Mouse (Mus musculus): Measurements from ENCODE around the gene Kif13a.
A peak's percentile ranks its signal among the peaks of the same experiment; 100 is the strongest.

Kif13a gene

GRCm38 (mm10) chr13:46883976-46884375 lies 45.7 kb downstream of the Kif13a start:
- no peak for DNase-seq (ENCODE audit: low spot score)

- peak; percentile 63 for DNase-seq (ENCODE audit: low spot score)
Observed at GRCm38 (mm10) chr13:46883381-46883780, 46.3 kb downstream of the Kif13a start.

GRCm38 (mm10) chr13:46880736-46881135 lies 48.9 kb downstream of the Kif13a start:
- no peak for DNase-seq (ENCODE audit: low spot score)

- no peak for DNase-seq (ENCODE audit: low spot score)
Observed at GRCm38 (mm10) chr13:46880243-46880642, 49.4 kb downstream of the Kif13a start.

- DNase-seq (ENCODE audit: low spot score) = no peak
Observed at GRCm38 (mm10) chr13:46877049-46877448, 52.6 kb downstream of the Kif13a start.

GRCm38 (mm10) chr13:46875377-46875776 lies 54.3 kb downstream of the Kif13a start:
- DNase-seq (ENCODE audit: low spot score) = no peak

GRCm38 (mm10) chr13:46872732-46873131 lies 56.9 kb downstream of the Kif13a start:
- no peak for DNase-seq (ENCODE audit: low spot score)

- DNase-seq (ENCODE audit: low spot score) = no peak
Observed at GRCm38 (mm10) chr13:46872194-46872593, 57.5 kb downstream of the Kif13a start.

- DNase-seq (ENCODE audit: low spot score) = no peak
Observed at GRCm38 (mm10) chr13:46869464-46869863, 60.2 kb downstream of the Kif13a start.

GRCm38 (mm10) chr13:46863169-46863748 lies 66.4 kb downstream of the Kif13a start:
- no peak for DNase-seq (ENCODE audit: low spot score)

- no peak for DNase-seq (ENCODE audit: low spot score)
Observed at GRCm38 (mm10) chr13:46859876-46860275, 69.8 kb downstream of the Kif13a start.

- no peak for DNase-seq (ENCODE audit: low spot score)
Observed at GRCm38 (mm10) chr13:46859173-46859572, 70.5 kb downstream of the Kif13a start.

- no peak for DNase-seq (ENCODE audit: low spot score)
Observed at GRCm38 (mm10) chr13:46858835-46859152, 70.9 kb downstream of the Kif13a start.

GRCm38 (mm10) chr13:46858143-46858834 lies 71.4 kb downstream of the Kif13a start:
- DNase-seq (ENCODE audit: low spot score) = no peak

- no peak for DNase-seq (ENCODE audit: low spot score)
Observed at GRCm38 (mm10) chr13:46854456-46854855, 75.2 kb downstream of the Kif13a start.

- DNase-seq (ENCODE audit: low spot score) = no peak
Observed at GRCm38 (mm10) chr13:46852470-46852869, 77.2 kb downstream of the Kif13a start.

- no peak for DNase-seq (ENCODE audit: low spot score)
Observed at GRCm38 (mm10) chr13:46845456-46845855, 84.2 kb downstream of the Kif13a start.

GRCm38 (mm10) chr13:46844561-46845235 lies 85.0 kb downstream of the Kif13a start:
- DNase-seq (ENCODE audit: low spot score) = no peak

GRCm38 (mm10) chr13:46843646-46844045 lies 86.0 kb downstream of the Kif13a start:
- no peak for DNase-seq (ENCODE audit: low spot score)

GRCm38 (mm10) chr13:46842185-46842584 lies 87.5 kb downstream of the Kif13a start:
- DNase-seq (ENCODE audit: low spot score) = peak; percentile 85

- no peak for DNase-seq (ENCODE audit: low spot score)
Observed at GRCm38 (mm10) chr13:46841668-46842067, 88.0 kb downstream of the Kif13a start.

- DNase-seq (ENCODE audit: low spot score) = no peak
Observed at GRCm38 (mm10) chr13:46840676-46841075, 89.0 kb downstream of the Kif13a start.

- DNase-seq (ENCODE audit: low spot score) = no peak
Observed at GRCm38 (mm10) chr13:46839236-46839635, 90.4 kb downstream of the Kif13a start.

Measured in adipocyte (in vitro differentiated cells).